Mouse (Mus musculus) liver, embryonic 14 days (tissue): ENCODE data around the gene Smc3. TPM values are rescaled to one million over a fixed set of nuclear protein-coding genes. Genes with fewer than 3 reads are reported as not detected.

ENCODE experiments used
- polyA plus RNA-seq: library from polyadenylated mRNA; depleted of rRNA; stranded (reverse); fragments of >200 nt; gene quantifications from 2 replicates; pipeline ENCODE4 v1.2.3, GENCODE M21; 2012; rRNA removed

The Smc3 gene
- polyA plus RNA-seq = 30.4 and 31.1 TPM in 2 replicates

DNA sequence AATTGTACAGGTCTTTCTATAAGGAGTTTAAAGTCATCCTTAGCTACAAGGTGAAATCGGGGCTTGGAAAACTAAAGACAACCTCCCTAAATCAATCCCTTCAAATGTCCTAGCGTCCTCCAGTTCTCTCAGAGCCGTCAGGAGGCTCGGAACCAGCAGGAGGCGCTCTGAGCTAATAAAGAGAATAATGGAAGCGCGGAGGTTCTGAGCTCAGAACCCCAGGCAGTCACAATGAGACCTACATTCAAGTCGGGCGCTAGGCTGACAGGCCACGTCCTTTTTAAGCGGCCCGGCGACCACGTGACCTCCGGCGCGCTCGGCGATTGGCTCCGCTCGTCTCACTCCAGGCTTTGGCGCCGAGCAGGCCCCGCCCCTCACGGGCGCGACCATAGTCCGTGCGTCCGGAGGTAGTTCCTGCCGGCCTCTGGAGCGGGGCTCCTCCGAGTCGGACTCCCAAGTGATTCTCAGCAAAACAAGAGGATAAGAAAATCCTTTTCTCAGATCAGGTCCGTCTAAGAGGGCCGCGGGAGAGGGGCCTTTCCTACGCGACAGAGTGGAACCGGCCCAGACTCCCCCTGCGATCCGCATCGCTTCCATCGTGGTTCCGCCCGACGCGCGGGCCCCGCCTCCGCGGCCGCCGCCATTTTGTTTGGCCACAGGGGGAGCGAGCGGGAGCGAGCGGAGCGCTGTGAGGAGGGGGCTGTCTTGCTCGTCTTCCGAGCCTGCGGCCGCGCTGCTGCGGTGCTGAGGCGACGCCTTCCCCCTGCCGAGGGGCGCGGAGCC is at the start of gene Smc3:
Smc3 (plus strand) TSS at position 642 of the 783 bp plus-strand sequence.

DNA sequence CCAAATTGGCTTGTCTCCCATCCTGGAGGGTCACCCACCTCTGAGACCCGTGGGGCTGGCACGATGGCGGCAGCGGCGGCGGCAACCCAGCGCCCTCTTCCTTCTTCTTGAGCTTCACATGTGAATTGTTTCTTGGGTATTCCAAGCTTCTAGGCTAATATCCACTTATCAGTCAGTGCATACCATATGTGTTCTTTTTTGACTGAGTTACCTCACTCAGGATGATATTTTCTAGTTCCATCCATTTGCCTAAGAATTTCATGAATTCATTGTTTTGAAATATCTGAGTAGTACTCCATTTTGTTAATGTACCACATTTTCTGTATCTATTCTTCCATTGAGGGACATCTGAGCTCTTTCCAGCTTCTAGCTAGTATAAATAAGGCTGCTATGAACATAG is 11.2 kb upstream of the Smc3 start, which contains the start of gene Nutf2-ps1:
Nutf2-ps1 (minus strand) TSS at position 101 of the 400 bp plus-strand sequence.

DNA sequence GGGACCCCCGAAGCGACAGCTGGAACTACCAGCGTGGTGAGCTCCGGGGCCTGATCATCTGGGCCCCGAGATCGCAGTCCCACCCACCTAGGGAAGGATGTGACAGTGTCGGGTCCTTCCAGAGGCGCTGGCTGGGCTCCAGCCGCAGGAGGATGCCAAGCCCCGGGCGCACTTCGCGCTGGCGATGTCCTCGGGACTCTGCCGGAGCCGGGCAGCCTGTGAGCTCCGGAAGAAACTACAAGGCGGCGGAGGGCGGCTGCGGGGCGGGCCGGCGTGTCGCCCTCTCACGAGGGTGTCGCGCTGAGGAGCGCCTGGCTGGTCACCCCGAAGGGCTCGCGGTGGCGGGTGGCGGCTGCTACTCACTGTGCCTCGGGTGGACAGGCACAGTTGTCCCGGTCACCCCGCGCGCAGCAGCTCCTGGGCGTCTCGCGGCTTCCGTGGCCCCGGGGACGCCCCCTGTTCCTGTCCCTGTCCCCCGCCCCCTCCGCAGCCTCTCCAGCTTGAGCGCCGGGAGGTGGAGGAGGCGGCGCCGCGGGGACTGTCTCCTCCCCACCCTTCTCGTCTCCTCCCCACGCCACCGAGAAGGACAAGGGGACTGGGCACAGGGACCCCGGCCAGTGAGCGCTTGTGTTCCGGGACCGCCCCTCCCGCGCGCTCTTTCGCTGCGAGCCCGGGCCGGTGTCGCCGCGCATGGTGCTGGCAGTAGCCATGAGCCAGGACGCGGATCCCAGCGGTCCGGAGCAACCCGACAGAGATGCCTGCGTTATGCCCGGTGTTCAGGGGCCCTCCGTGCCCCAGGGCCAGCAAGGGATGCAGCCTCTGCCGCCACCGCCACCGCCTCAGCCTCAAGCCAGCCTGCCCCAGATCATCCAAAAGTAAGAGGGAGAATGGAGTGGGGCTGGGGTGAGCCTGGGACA is 76.8 kb downstream of the Smc3 start, which contains the start of gene Rbm20:
Rbm20 (plus strand) TSS at position 589 of the 917 bp plus-strand sequence.

Other genes with a start within 250 kb of the Smc3 start
- gene Gm10197, start 228.6 kb upstream of the Smc3 start, polyA plus RNA-seq = not detected in 2 replicates
- 9.6 and 14.3 TPM in 2 replicates for gene Smndc1, start 209.8 kb upstream of the Smc3 start, polyA plus RNA-seq
- 1.2 TPM in 2 replicates for gene Dusp5, start 71.3 kb upstream of the Smc3 start, polyA plus RNA-seq
- gene Nutf2-ps1, start 11.3 kb upstream of the Smc3 start, polyA plus RNA-seq = 42.1 and 47.0 TPM in 2 replicates
- 0.03 and 0.12 TPM in 2 replicates for gene Rbm20, start 76.9 kb downstream of the Smc3 start, polyA plus RNA-seq